Mouse (Mus musculus): ENCODE measurements at regions not wholly inside any gene's neighbourhood (a gene's known extent, or its start where the extent isn't known, plus 50 kb on each side); places are given as distances from the start of the nearest gene placed in this dataset.

DNA sequence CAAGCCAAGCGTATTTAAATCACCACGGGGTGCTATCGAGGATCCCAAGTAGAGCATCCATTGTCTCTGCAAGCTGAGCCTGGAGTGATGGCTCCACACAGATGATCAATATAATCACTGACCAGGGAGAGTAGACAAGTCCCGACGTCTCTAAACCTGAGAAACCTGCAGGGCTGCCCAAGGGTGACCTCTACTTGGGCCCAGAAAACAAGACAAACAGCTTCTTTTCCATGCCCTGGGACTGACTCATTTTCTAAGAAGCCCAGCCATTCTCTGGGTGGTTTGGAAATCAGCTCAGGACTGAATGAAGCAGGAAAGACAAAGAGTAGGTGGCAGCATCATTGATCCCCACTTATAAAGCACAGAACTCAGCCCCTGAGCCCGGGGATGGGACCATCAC, 221.5 kb downstream of the 4933412E24Rik start:
- no peak for TF ChIP-seq CTCF (IDR thresholded peaks at IDR 0.05; ENCODE audit: insufficient read depth, low read length)
- TF ChIP-seq POLR2A (IDR thresholded peaks at IDR 0.05; ENCODE audit: borderline replicate concordance, extremely low read depth, low read depth, low read length): no peak

All from lung, adult 2 months (tissue).